Mouse (Mus musculus) kidney, postnatal 10 days (tissue): ENCODE data around the gene Syne1.

Experiments used
- DNase-seq: peaks from one replicate; pipeline ENCODE4 v3.0.0; 2021; ENCODE audit warnings: mixed read lengths

Syne1 gene

DNA sequence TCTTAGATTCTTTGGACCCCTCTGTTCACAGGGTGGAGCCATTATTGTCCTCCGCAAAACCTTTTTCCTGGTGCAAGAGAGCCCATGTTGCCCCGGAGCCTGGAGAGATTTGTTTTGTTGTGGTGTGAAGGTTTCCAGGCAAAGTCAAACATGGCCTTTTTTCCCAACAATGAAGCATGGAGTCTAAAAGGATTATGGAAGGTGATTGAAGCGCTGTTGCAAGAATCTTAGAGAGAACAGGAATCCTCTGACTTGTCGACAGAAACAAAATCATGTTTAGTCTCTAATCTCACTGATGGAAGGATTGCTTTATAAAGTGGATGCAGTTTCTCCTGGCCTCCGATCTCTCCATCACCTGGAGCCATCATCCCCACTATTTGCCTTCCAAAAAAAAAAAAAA lies at the start of gene Syne1:
Gene Syne1 (minus strand): TSS at position 101 of the 400 bp plus-strand sequence.
- no peak for DNase-seq

DNA sequence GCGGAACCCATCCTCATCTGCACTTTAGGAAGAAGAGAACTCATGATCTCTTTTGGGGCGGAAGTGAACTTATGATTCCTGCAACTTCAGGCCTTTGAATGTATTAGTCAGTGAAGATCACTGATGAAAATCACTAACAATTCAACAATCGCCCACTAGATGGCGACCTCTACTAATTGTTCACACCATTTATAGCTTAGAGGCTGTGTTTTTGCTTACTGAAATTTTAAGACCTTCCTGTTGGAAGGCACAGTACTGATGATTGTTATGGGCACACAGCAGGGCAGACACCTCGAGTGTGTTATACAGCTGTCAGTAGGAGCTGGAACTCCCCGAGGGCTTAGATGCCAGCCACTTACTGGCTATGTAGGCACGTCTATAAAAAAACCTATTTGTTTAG lies 48.8 kb upstream of the Syne1 start:
- DNase-seq: peak; percentile 83

DNA sequence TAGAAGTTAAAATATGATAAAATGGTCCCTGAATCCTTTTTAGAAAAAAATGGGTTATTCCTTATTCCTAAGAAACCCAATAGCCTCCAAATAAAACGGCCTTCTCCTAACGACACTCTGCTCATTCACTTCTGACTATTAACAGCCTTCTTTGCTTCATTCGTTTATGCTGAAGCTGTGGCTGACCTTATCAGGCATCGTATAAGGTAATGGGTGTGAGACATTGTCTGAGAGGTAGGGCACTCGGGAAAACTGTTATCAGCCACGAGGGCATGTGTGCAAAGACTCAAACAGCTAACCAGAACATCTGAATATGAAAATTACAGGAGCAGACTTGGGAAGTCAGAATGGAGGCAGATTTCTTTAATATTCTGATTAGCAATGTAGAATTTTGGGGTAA lies 45.3 kb upstream of the Syne1 start:
- DNase-seq: no peak

DNA sequence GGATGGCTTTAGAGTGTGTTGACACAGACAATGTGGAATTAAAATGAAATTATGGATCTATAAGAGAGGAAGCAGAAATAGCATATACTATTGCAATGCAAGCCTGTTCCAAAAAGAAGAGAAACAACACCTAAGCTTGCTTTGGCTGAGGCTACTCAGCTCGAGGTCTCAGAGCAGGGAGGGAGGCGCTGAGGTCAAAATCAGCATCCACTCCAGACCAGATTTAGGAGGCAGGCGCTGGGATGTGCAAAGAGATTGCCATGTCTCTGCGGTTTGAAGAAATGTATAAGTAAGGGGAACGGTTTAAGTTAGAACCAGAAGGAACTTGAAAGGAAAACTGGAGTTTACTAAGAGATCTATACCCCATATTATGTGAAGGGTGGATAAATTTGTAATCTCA lies 43.2 kb upstream of the Syne1 start:
- no peak for DNase-seq

DNA sequence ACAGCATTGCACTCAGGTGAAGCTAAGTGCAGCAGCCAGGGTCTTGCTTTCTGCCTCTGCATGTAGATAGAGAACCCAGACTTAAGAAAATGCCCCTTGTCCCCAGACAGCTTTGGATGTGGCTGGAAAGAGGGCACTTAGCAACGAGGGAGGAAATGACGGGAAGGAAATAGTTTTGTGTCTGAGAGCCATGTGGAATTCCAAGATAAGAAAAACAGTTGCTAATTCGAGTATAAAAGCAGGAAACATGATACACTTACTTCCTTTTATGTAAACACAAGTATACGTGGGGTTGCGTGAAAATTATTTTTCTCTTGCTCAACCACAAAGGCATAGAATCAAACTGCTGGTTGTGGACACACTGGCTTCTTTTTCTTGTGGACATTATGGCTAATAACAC lies 42.2 kb upstream of the Syne1 start, which contains the start of gene Myct1:
Gene Myct1 (plus strand): TSS at position 312 of the 400 bp plus-strand sequence.
- DNase-seq: no peak

DNA sequence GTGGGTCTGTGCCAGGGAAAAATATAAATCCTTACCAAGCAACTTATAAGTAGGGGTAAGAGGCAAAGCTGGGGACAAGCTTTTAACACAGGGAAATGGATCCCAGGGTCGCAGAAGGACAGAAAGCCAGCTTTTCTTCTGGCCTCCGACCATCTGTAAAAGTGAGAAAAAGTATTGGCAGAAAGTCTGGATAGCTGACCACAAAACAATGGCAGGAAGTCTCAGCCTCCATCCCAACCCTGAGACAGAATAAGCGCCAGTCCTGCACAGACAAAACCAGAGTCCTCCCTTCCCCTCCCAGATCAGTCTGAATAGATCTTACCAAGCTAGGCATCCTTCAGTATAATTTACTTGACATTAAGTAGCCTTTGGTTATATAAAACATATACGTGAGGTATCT lies 40.7 kb upstream of the Syne1 start:
- peak; percentile 31 for DNase-seq

DNA sequence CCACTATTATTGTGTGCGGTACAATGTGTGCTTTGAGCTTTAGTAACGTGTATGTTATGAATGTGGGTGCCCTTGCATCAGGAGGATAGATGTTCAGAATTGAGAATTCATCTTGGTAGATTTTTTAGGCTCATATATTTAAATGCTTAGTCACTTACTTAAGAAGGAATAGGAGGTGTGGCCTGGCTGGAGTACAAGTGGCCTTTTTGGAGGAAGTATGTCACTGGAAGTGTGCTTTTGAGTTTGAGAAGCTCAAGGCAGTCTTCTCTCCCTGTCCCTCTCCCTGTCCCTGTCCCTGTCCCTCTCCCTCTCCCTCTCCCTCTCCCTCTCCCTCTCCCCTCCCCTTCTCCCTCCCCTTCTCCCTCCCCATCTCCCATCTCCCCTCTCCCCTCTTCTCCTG lies 39.8 kb upstream of the Syne1 start:
- no peak for DNase-seq

DNA sequence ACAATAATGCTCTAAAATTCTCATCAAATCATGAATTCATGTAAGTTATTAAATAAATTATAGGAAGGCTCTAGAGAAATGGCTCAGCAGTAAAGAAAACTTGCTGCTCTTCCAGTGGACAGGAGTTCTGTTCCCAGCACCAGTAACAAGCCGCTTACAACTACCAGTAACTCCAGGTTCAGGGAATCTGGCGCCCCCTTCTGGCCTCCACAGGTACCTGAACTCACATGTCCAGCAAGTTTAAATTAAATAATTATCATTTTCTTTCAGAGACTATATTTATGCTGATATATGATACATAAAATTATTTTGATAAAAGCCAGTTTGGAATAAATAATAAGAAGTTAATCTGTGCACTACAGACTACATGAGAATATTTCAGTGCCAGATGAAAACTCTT lies 22.0 kb upstream of the Syne1 start:
- DNase-seq: no peak

DNA sequence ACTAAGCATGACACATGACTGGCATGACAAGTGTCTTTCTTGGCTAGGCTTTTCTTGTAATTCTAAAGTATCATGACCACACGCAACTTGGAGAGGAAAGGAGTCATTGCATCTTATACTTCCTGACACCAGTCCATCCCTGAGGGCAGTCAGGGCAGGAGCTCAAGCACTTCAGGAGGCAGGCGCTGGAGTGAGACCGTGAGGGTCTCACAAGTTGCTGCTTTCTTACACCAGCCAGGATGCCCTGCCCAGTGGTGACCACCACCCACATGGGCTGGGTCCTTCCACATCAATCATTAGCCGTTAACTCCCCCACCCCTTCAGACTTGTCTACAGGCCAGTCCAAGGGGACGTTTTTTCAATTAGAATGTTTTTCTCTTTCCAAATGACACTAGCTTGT lies 20.1 kb upstream of the Syne1 start:
- no peak for DNase-seq

DNA sequence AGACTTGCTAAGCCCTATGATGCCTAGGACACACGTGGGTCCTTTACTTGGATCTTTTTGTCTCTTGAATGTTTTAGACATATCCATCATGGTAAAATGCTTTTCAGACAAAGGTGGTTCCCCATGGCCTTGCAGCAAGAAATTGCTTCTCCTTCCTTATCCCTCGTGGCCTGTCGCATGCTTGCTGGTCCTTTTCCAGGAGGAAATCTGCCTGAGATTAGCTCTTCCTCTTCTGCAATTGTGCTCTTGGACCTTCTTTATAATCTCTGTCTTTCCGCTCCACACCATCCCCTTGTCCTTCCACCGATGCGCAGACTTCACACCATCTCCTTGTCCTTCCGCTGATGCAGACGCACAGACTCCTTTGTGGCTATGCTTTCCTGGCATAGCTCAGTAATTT lies 18.8 kb upstream of the Syne1 start:
- no peak for DNase-seq

DNA sequence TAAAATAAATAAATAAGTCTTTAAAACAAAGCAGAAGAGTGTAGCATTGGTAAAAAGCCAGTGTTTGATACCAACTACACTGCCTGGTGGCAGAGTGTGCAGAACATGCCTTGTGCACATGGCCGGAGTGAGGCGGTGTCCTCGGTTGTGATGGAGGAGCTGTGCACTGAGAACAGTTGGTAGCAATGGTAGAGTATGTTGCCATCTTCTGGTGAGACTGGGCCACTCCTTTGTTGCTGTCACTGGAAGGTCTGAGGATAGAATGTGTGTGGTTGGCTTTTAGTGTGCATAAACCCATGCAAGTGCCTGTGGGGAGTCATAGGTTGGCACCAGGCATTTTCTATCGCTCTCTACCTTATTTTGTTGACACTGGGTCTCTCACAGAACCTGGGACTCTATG lies 17.7 kb upstream of the Syne1 start:
- no peak for DNase-seq

DNA sequence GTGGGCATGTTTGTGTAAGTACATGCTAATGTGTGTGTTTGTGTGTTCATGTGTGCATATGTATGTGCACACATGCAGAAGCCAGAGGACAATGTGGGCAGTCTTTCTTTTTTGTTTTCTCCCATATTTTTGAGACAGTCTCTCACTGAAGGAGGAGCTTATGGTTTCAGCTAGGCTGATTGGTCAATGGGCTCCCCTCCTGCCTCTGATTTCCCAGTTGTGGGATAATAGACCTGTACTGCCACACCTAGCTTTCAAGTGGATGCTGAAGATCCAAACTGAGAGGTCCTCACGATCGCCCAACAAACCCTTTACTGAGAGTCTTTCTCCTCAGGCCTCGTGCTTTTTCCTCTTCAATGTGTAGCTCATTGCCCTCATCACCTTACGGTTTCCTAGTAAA lies 10.4 kb upstream of the Syne1 start:
- no peak for DNase-seq

DNA sequence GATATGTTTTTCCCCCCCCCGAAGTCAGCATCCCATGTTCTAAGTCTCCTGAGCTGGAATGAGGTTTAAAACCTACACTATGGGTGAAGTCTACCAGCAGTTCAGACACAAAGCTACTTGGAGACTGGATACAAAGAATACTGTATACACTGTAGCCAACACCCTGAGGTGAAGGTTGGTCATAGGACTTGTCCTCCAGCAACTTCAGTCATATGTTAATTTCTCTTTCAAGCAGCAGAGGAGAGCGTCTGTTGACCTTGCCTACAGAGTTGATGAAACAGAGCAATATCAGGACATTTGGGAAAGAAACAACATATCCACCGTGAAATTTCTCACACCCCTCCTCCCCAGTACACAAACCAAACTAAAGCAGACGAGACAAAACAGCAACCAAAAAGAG lies 9.2 kb upstream of the Syne1 start:
- no peak for DNase-seq

DNA sequence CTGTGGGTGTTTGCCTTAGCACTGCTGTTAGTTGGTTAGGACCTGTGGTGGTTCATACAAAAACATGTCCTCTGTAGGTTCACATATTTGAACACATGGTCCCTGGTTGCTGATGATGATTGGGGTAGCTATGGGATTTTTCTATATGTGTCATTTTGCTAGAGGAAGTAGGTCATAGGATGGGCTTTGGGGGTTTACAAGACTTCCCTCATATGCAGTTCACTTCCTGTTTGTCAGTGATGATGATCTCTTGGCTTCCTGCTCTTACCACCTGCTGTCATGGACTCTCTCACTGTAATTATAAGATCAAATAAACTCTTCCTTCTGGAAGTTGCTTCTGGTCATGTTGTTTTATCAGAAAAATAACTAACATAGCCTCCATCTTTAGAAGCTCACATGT lies 7.5 kb upstream of the Syne1 start:
- DNase-seq: no peak

DNA sequence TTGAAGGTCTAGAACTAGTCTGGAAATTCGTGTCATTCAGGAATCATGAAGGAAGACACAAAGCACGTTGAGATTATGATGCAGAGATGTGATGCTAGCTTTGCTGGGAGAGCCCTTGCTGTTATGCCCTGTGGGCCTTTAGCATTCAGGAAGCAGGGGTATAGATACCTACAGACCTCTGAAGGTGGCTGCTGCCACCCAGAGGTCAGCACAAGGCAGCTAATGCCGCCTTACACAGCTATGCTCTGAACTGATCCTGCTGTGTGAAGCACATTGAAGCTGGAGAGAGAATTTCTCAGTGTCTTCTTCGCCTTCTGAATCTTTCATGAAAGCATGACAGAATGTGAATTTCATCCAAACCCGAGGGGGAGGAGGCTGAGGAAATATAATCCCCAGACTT lies 3.7 kb upstream of the Syne1 start:
- peak; percentile 15 for DNase-seq

DNA sequence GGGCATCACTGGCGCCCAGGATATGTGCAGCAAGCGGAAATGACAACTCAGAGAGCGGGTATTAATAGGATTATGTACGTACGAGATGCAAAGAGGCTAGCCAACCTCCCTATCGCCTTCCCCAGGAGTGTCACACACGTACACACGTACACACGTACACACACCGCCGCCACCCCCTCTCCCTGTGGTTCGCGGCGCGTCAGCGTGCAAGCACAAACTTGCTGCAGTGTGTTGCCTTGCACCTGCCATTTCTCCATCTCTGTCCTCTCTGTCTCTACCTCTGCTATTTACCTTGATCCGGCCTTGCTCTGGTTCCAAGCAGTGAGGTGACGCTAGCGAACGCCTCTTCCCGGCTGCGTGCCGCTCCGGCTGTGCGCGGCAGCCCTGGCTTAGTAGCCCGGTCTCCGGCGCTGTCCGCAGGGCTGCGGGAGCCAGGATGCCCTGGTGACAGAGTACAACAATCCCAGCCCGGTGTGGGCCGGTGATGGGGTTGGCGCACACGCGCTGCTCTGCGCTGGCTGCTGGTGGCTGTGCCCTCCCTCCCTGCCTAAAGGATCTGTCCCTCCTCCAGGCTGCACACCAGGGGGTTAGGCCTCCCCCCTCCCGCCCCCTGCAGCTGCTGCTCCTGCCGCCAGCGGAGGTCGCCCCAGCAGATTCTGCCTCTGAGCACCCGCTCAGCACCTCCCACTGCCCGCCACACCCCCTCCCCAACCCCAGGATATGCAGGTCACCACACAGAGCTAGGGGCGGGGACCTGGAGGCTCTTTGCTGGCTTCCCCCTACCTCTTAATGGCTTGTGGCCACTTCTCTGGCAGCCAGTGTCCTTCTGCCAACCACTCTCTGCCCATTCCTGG lies 887 bp downstream of the Syne1 start:
- DNase-seq: peak; percentile 68

DNA sequence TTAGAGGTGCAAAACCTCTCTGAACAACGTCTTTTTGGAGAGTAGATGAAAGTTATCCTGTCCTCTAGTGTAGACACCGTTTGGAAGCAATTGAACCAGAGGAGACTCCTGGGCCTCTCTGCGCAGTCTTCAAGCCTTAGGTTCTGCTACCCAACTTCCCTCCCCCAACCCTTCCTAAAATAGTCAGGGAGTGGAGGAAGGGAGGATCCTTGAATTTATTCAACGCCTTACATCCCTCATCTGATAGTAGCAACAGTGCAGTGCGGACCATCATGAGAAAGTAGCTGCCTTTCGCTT lies 1.5 kb downstream of the Syne1 start:
- no peak for DNase-seq

DNA sequence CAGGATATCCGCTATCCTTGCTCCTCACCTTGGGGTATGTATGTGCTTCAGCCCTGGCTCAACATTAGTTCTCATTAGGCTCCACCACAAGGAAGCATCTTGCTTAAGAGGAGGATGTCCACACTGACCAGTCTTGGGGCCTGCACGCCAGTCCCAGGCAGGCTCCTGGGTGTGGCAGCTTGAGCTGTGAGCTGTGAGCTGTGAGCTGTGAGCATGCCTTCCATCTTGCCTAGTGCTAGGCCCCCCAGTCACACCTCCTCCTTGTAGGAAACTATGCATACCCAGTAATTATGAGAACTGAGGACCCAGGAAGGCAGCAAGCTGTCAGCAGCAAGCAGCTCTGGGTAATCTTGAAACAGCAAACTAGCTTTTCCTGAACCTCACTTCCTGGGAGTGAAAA lies 2.6 kb downstream of the Syne1 start:
- no peak for DNase-seq

DNA sequence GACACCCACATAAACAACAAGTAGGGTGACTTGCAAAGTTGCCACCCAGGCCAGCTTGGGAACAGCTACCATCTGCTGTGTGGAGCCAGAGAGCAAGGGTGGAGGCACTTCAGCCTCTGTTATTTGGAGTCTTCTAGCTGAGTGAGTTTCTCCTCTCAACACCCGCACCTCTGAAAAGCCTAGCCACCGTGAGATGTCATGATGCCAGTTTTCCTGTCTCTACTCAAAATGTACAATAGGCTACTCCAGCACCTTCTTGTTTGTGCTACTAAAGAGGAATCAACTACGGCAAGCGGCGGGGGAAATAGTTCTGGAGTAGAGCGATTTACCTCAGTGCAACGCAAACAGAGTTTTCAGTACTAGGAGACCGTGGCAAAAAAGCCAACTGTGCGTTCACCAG lies 3.5 kb downstream of the Syne1 start:
- DNase-seq: no peak

DNA sequence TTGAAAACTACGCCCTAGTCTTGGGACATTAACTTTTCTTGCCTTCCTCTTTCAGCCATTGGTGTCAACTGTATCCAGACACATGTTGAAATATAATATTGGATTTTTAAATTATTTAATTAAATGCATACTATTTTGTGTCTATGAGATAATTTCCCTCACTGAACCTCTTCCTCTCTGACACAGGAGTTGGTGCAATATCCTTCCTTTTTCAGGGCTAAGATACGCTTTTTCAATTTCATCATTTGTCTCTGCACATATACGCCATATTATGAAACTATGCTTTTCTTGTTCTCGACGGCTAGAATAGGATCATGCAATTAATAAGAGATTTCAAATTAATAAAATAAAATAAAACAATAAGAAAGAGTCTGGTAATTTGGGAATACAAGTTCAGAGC lies 4.9 kb downstream of the Syne1 start:
- no peak for DNase-seq

DNA sequence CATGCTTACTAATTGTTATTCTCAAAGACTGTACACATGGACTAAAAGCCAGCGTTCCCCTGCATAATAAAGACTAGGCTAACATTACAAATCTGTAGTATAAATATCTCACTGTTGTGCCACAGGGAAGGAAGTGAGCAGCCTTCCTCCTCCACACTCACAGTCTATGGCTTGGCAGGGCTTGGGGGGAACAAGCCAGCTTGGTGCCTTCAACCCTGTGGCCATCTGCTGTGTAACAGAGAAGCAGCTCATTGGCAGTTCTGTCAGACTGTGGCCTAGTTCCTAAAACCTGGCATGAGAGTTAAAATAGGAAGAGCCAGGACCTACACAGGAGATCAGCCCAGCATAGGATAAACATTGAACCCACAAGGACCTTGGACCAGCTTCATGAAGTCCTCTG lies 23.0 kb downstream of the Syne1 start:
- DNase-seq: no peak

DNA sequence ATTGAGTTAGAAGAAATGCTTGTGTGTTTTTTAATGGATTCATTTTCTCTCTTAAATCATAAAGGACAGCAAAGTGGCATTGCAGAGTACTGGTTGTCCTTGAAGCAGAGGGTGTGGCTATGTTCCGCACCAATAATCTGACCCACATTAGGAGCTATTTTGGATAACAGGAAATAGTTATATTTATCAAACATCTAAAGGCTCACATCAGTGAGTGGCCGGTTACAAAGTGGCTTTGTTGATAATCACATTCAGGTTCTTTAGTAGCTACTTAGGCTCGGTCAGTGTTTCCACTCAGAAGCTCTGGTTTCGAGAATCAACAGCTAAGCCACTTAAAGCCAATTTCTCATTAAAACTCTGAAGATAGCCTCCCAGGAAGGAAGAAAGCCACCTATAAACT lies 23.6 kb downstream of the Syne1 start:
- DNase-seq: no peak

DNA sequence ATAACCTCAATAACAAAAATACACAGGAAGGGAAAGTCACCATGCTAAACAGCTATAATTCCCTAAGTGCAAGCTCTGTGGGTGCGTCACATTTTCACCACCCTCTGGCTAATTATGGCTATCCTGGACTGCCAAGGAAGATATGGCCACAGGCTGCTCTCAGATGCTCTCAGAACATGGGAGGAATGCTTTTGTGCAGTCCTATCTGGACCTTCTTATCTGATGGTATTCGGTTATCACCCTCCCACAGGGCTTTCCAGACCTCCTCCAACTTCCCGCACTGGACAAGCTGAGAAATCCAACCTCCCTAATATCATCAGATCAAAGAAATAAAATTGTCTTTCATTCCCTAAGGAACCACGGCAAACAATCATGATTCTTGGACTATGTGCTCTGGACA lies 28.4 kb downstream of the Syne1 start:
- DNase-seq: no peak

DNA sequence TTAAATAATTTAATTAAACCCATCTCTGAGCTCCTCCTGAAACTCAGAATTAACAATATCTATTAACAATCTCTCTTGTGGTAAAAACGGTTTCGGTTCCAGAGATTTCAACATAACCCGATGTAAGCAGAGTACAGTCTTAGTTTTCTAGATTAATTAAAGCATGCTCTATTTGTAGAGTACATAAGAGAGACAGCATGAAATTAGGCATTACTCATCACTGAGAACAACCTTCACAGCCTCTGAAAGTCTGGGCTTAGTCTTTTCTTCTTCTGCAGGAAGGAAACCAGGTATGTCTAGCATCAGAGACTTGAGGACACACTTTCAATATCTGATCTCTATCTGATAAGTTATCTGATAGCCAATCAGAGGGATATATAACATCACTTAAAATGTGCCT lies 29.0 kb downstream of the Syne1 start:
- no peak for DNase-seq

DNA sequence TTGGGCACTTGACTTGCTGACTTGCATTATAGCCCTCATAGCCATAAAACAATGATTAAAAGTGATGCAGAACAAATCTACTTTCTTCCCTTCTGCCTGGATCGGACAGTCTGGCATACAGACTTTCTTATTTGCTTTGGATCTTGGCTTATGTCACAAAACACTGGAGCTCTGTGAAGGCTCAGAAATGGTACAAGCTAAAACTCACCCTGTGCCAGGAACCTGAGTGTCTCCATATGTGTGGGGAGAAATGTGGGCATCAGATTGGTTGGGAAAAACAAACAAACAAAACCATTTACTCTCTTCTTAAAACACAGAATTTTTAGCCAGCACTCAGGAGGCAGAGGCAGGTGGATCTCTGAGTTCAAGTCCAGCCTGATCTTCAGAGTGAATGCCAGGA lies 30.6 kb downstream of the Syne1 start:
- DNase-seq: no peak

DNA sequence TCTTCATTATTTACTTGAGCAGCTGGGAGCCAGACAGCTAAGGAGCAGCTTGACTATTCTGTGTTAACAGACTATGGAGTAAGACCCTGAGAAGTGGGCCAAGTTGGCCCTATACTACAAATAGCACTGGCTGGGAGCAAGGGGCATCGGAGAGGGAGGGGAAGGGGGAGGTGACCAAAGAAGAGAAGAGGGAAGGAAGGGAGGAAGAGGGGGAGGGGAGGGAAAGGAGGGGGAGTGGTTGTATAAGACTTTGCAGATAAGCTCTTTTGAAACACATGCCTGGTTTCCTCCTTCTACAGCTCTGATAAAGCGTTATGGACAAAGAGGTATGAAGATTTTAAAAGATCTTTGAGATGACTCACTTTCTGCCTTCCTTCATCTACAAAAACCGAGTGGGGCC lies 36.0 kb downstream of the Syne1 start:
- no peak for DNase-seq
